Mouse (Mus musculus): Measurements from ENCODE around the gene Anxa2. TPM values are rescaled to one million over a fixed set of nuclear protein-coding genes. Genes with fewer than 3 reads are reported as not detected.

Gene Anxa2
- polyA plus RNA-seq, 1 experiment from 2014 or later: 187 TPM

GRCm38 (mm10) chr9:69488510-69488909 lies 35.1 kb downstream of the Anxa2 start:
- H3K27me3 ChIP-seq: 0 out of 2 replicates have a peak, but pooled peaks cover 3% of the 10 kb centered on the region
- no peak overlapping the region for H3K27ac ChIP-seq
- H3K36me3 ChIP-seq: peaks cover 17% of the 10 kb centered on the region; the same call in 1 of the 2 replicates
- 28% methylated on average over 8 of the region's 8 CpGs for WGBS
- H3K9ac ChIP-seq: no peak overlapping the region
- H3K4me2 ChIP-seq: no peak overlapping the region
- ATAC-seq (ENCODE audit: low FRiP score): no peak
- no peak overlapping the region for H3K4me3 ChIP-seq
- peaks cover 14% of the 10 kb centered on the region; the same call in 1 of the 2 replicates for H3K4me1 ChIP-seq (replicated peaks)
- H3K9me3 ChIP-seq: no peaks in the 10 kb centered on the region

DNA sequence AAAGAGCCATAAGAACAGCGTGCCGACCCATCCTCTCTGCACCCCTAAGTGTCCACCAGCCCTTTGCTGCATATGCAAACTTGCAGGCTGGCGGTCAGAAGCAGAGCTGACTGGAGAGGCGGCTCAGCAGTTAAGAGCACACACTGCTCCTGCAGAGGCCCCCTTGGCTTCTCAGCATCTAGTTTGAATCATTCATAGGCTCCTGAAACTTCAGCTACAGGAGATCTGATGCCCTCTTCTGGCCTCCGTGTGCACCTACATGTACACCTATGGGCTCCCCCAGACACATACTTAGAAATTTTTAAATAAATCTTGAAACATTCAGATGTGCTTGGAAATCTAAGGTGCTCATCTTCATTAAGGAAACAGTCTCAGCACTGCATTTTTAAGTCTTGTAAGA lies 35.6 kb downstream of the Anxa2 start:
- no peaks in the 10 kb centered on the region for H3K9me3 ChIP-seq
- H3K4me3 ChIP-seq: no peak overlapping the region
- H3K27me3 ChIP-seq: 0 out of 2 replicates have a peak, but pooled peaks cover 3% of the 10 kb centered on the region
- 20% methylated on average over 5 of the region's 5 CpGs for WGBS
- ATAC-seq (ENCODE audit: low FRiP score): 0 out of 2 replicates have a peak, but pooled peaks have one; percentile 43
- H3K4me1 ChIP-seq (replicated peaks): peaks cover 12% of the 10 kb centered on the region; the same call in 1 of the 2 replicates
- no peak overlapping the region for H3K9ac ChIP-seq
- no peak overlapping the region for H3K4me2 ChIP-seq
- H3K27ac ChIP-seq: no peak overlapping the region
- H3K36me3 ChIP-seq: peaks cover 17% of the 10 kb centered on the region; the same call in 1 of the 2 replicates

GRCm38 (mm10) chr9:69492809-69493208 lies 39.4 kb downstream of the Anxa2 start:
- Histone ChIP-seq H3K27me3 (no peaks in the 10 kb centered on the region), H3K9ac (no peak overlapping the region), H3K9me3 (no peaks in the 10 kb centered on the region), H3K27ac (no peak overlapping the region), H3K36me3 (peaks cover 17% of the 10 kb centered on the region; the same call in 1 of the 2 replicates), H3K4me1 (replicated peaks) (peaks cover 5% of the 10 kb centered on the region; the same call in 1 of the 2 replicates), H3K4me2 (no peak overlapping the region), H3K4me3 (no peak overlapping the region)
- ATAC-seq (ENCODE audit: low FRiP score): no peak
- WGBS: 97% methylated on average over 6 of the region's 6 CpGs

GRCm38 (mm10) chr9:69502504-69502903 lies 49.1 kb downstream of the Anxa2 start:
- Histone ChIP-seq H3K9ac (no peak overlapping the region), H3K4me1 (replicated peaks) (peaks cover 4% of the 10 kb centered on the region), H3K4me3 (no peak overlapping the region), H3K27me3 (peaks cover 11% of the 10 kb centered on the region; the same call in 1 of the 2 replicates), H3K27ac (no peak overlapping the region), H3K4me2 (no peak overlapping the region), H3K9me3 (no peaks in the 10 kb centered on the region), H3K36me3 (no peaks in the 10 kb centered on the region)
- 29% methylated on average over 6 of the region's 6 CpGs for WGBS
- no peak for ATAC-seq (ENCODE audit: low FRiP score)

DNA sequence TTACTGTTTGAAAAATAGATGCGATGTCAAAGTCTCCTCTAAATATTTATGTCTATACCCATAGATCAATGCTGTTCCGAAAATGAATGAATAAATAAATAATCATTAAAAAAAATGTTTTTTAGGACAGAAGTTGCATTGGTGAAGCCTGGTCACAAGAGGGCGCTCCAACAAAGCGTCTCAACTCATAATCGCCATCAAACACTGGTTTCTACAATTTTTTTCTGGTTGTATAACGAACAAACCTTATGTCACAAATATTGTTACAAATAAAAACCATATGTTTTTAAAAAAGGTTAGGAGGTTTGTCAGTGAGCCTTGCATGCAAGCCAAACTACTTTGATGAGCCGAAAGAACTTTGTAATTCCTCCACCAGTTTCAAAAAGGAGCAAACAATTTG lies 52.2 kb downstream of the Anxa2 start:
- Histone ChIP-seq H3K27ac (no peak overlapping the region), H3K4me1 (replicated peaks) (peaks cover 6% of the 10 kb centered on the region), H3K4me2 (no peak overlapping the region), H3K9me3 (no peaks in the 10 kb centered on the region), H3K9ac (no peak overlapping the region), H3K27me3 (peaks cover 20% of the 10 kb centered on the region; the same call in 1 of the 2 replicates), H3K36me3 (no peaks in the 10 kb centered on the region), H3K4me3 (no peak overlapping the region)
- no peak for ATAC-seq (ENCODE audit: low FRiP score)
- 15% methylated on average over 7 of the region's 7 CpGs for WGBS

GRCm38 (mm10) chr9:69507206-69507605 lies 53.8 kb downstream of the Anxa2 start:
- Histone ChIP-seq H3K27me3 (peaks cover 20% of the 10 kb centered on the region; the same call in 1 of the 2 replicates), H3K4me2 (no peak overlapping the region), H3K36me3 (no peaks in the 10 kb centered on the region), H3K9ac (peak overlapping the region; percentile 35; the same call in 1 of the 2 replicates), H3K4me3 (no peak overlapping the region), H3K9me3 (no peaks in the 10 kb centered on the region), H3K27ac (no peak overlapping the region), H3K4me1 (replicated peaks) (peaks cover 7% of the 10 kb centered on the region)
- ATAC-seq (ENCODE audit: low FRiP score): no peak
- 59% methylated on average over 11 of the region's 11 CpGs for WGBS

DNA sequence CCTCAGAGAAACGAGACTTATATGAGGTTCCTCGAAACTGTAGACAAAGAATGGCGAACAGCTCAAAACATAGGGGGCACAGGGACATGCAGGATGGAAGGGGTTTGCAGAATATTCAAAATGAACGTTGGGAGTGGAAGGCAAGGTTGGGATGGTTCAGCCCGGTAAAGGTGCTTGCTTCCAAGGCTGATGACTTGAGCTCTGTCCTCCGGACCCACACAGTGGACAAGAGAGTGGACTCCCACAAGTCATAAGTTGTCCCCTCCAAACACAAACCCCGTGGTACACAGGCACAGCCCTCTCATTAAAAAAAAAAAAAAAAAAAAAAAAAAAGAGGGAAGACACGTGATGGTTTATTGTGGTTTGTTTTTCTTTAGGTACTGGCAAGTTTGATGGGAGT lies 54.6 kb downstream of the Anxa2 start:
- no peaks in the 10 kb centered on the region for H3K36me3 ChIP-seq
- H3K27ac ChIP-seq: no peak overlapping the region
- WGBS: 78% methylated on average over 8 of the region's 8 CpGs
- H3K4me3 ChIP-seq: no peak overlapping the region
- H3K27me3 ChIP-seq: peaks cover 20% of the 10 kb centered on the region; the same call in 1 of the 2 replicates
- H3K4me1 ChIP-seq (replicated peaks): peaks cover 9% of the 10 kb centered on the region
- no peak for ATAC-seq (ENCODE audit: low FRiP score)
- no peak overlapping the region for H3K9ac ChIP-seq
- H3K4me2 ChIP-seq: no peak overlapping the region
- H3K9me3 ChIP-seq: no peaks in the 10 kb centered on the region

DNA sequence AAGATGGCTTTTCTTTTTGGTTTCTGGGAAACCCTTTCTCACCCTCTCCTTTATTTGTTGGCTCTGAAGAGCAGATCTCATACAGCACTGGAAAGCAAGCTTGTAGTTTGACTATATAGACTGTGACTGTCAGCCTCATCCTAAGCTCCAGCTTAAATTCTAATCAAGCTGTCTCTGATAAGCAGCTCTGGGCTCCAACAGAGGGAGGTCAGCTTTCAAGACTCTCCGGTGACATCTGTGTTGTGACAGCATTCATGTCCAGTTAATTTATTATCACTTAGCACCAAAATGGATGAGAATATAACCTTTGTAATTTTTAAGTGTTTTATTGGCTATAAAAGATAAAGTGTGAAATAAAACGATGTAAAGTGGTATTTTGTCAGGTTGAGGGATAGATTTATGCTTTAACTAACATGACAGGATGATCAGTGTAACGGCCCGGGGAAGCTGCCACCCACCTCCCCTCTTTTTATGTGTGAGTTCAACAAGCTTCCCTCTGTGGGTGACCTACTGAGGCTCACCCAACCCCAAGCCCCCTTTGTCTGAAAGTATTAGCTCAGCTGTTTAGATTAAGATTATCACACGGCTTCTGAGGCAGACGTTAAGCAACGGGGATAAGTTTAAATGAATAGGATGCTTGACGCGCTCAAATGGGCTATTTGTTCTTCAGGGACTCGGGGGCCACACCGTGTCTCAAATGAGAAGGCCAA lies 58.6 kb downstream of the Anxa2 start:
- Histone ChIP-seq H3K4me3 (no peak overlapping the region), H3K27me3 (0 out of 2 replicates have a peak, but pooled peaks cover 13% of the 10 kb centered on the region), H3K9me3 (no peaks in the 10 kb centered on the region), H3K27ac (no peak overlapping the region), H3K4me2 (no peak overlapping the region), H3K36me3 (no peaks in the 10 kb centered on the region), H3K4me1 (replicated peaks) (peaks cover 13% of the 10 kb centered on the region), H3K9ac (no peak overlapping the region)
- no peak for ATAC-seq (ENCODE audit: low FRiP score)
- 22% methylated on average over 11 of the region's 11 CpGs for WGBS

- 0 out of 2 replicates have a peak, but pooled peaks cover 8% of the 10 kb centered on the region for H3K27me3 ChIP-seq
- no peaks in the 10 kb centered on the region for H3K36me3 ChIP-seq
- ATAC-seq (ENCODE audit: low FRiP score): no peak
- H3K9me3 ChIP-seq: no peaks in the 10 kb centered on the region
- H3K4me2 ChIP-seq: no peak overlapping the region
- H3K9ac ChIP-seq: no peak overlapping the region
- 94% methylated on average over 1 of the region's 1 CpGs for WGBS
- no peak overlapping the region for H3K4me3 ChIP-seq
- H3K27ac ChIP-seq: no peak overlapping the region
- peaks cover 14% of the 10 kb centered on the region for H3K4me1 ChIP-seq (replicated peaks)
Measured at GRCm38 (mm10) chr9:69512726-69513125, 59.3 kb downstream of the Anxa2 start.

GRCm38 (mm10) chr9:69514206-69514605 lies 60.8 kb downstream of the Anxa2 start:
- Histone ChIP-seq H3K36me3 (no peaks in the 10 kb centered on the region), H3K4me1 (replicated peaks) (peaks cover 20% of the 10 kb centered on the region), H3K4me2 (no peak overlapping the region), H3K9me3 (no peaks in the 10 kb centered on the region), H3K4me3 (no peak overlapping the region), H3K9ac (no peak overlapping the region), H3K27me3 (0 out of 2 replicates have a peak, but pooled peaks cover 3% of the 10 kb centered on the region), H3K27ac (no peak overlapping the region)
- WGBS: 77% methylated on average over 8 of the region's 8 CpGs
- no peak for ATAC-seq (ENCODE audit: low FRiP score)

- no peaks in the 10 kb centered on the region for H3K9me3 ChIP-seq
Measured at GRCm38 (mm10) chr9:69515416-69515815, 62.0 kb downstream of the Anxa2 start.

DNA sequence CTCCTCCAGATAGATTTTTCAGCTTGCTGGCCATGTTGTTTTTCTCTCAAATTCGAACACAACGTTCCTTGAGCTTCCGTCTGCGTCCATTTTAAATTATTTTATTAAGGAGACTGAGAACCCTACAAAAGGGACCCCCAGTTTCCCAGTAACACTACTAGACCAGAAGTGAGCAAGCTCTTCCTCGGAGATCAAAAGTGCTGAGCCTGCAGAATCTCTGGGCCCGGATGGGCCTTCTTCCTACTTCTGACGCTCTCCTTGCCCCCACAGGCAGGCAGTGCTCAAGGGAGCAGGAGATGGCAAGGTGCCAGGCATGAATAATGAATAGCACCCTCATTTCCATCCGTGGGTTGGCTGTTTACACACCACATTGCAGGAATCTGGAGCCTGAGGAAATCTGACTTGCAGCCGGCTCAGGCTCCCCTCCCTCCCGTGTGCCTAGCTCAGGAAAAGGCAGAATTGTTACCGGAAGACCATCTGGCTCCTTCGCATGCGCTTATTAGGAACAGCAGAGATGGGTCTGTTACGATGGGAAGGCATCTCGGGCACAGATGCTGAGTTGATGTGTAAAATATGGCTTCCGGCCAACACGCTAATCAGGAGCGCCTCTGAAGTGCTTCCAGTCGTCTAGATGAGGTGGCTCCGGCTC lies 64.1 kb downstream of the Anxa2 start:
- Histone ChIP-seq H3K9me3 (no peaks in the 10 kb centered on the region), H3K4me3 (no peak overlapping the region), H3K4me2 (peak overlapping the region; percentile 22; the same call in 1 of the 2 replicates), H3K9ac (no peak overlapping the region), H3K27me3 (no peaks in the 10 kb centered on the region), H3K36me3 (no peaks in the 10 kb centered on the region), H3K4me1 (replicated peaks) (peaks cover 17% of the 10 kb centered on the region), H3K27ac (peak overlapping the region; percentile 74)
- peak; percentile 85 for ATAC-seq (ENCODE audit: low FRiP score)
- WGBS: 40% methylated on average over 20 of the region's 20 CpGs

More at GRCm38 (mm10) chr9:69515416-69515815, 62.0 kb downstream of the Anxa2 start:
- no peak for ATAC-seq (ENCODE audit: low FRiP score)
- no peak overlapping the region for H3K27ac ChIP-seq
- peaks cover 20% of the 10 kb centered on the region for H3K4me1 ChIP-seq (replicated peaks)
- H3K27me3 ChIP-seq: no peaks in the 10 kb centered on the region
- H3K4me2 ChIP-seq: no peak overlapping the region
- WGBS: 89% methylated on average over 7 of the region's 7 CpGs
- H3K36me3 ChIP-seq: no peaks in the 10 kb centered on the region
- no peak overlapping the region for H3K9ac ChIP-seq
- H3K4me3 ChIP-seq: no peak overlapping the region
